In the genomic region with DNA sequence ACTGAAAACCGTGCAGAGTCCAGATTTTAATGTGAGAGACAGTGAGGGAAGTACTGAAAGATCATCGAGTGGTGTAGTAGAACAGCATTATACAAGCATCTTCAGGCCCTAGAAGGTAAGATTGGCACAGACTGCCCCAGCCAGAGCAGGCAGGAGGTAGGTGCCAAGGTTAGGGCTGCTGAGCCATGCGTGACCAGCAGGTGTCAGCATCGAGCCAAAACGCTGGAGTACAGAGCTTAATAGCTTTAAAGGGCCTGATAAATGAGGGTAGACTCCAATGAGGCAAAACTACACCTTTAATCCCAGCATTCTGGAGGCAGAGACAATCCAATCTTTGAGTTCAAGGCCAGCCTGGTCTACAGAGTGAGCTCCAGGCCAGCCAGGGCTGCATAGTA, we compare ENCODE assay signal across 7 mouse cellular contexts. TPM values are rescaled to one million over a fixed set of nuclear protein-coding genes. Genes with fewer than 3 reads are reported as not detected.
DNase-seq lines count a peak whose midpoint lies in the region; ATAC-seq and TF ChIP-seq lines count a peak whose summit lies in the region.

No protein-coding gene starts in this region.

- peaks cover 4% of the 10 kb centered on the region; the same call in 1 of the 2 replicates for H3K4me1 ChIP-seq in kidney, adult 2 months (ENCODE audit: control insufficient read depth, insufficient read depth, low read length)
- no peaks in the 10 kb centered on the region for H3K4me1 ChIP-seq in limb, embryonic 13.5 days
- H3K4me1 ChIP-seq in midbrain, embryonic 15.5 days, result no peaks in the 10 kb centered on the region

- no peaks in the 10 kb centered on the region for H3K9me3 ChIP-seq in limb, embryonic 13.5 days
- H3K9me3 ChIP-seq in midbrain, embryonic 15.5 days, result no peaks in the 10 kb centered on the region

- TF ChIP-seq POLR2A in kidney, adult 2 months (IDR thresholded peaks at IDR 0.05; ENCODE audit: low read depth, low read length), result no peak

- no peak overlapping the region for H3K4me2 ChIP-seq in limb, embryonic 13.5 days (replicated peaks)
- no peak overlapping the region for H3K4me2 ChIP-seq in midbrain, embryonic 15.5 days

- no peak overlapping the region for H3K9ac ChIP-seq in limb, embryonic 13.5 days
- no peak overlapping the region for H3K9ac ChIP-seq in midbrain, embryonic 15.5 days

- no peaks in the 10 kb centered on the region for H3K27me3 ChIP-seq in kidney, adult 2 months (replicated peaks; ENCODE audit: control insufficient read depth, insufficient read depth, low read length)
- H3K27me3 ChIP-seq in limb, embryonic 13.5 days, result no peaks in the 10 kb centered on the region
- H3K27me3 ChIP-seq in midbrain, embryonic 15.5 days (replicated peaks), result no peaks in the 10 kb centered on the region

- H3K36me3 ChIP-seq in kidney, adult 2 months (ENCODE audit: control insufficient read depth, insufficient read depth, low read length), result no peaks in the 10 kb centered on the region; the same call in 1 of the 2 replicates
- H3K36me3 ChIP-seq in limb, embryonic 13.5 days, result peaks cover 31% of the 10 kb centered on the region
- H3K36me3 ChIP-seq in midbrain, embryonic 15.5 days (replicated peaks), result peaks cover 5% of the 10 kb centered on the region; the same call in 1 of the 2 replicates

- TF ChIP-seq CTCF in kidney, adult 2 months (conservative IDR thresholded peaks at IDR 0.05; ENCODE audit: insufficient read depth, insufficient read length, low read depth, low read length), result peak; percentile 99; the same call in 1 of the 2 replicates

- ATAC-seq in limb, embryonic 13.5 days (ENCODE audit: low FRiP score, low read depth), result peak; percentile 63; the same call in 1 of the 2 replicates
- peak; percentile 75; the same call in 1 of the 2 replicates for ATAC-seq in midbrain, embryonic 15.5 days (replicated peaks)

- 7% methylated on average over 5 of the region's 5 CpGs for WGBS in kidney, adult 2 months
- 7% methylated on average over 5 of the region's 5 CpGs for WGBS in limb, embryonic 13.5 days
- 9% methylated on average over 5 of the region's 5 CpGs for WGBS in midbrain, embryonic 15.5 days

- H3K27ac ChIP-seq in kidney, adult 2 months (ENCODE audit: insufficient read depth, low read depth, low read length), result no peak overlapping the region
- no peak overlapping the region for H3K27ac ChIP-seq in limb, embryonic 13.5 days
- no peak overlapping the region for H3K27ac ChIP-seq in midbrain, embryonic 15.5 days

- no peak overlapping the region for H3K4me3 ChIP-seq in kidney, adult 2 months (ENCODE audit: insufficient read depth, low read depth, low read length)
- no peak overlapping the region for H3K4me3 ChIP-seq in limb, embryonic 13.5 days
- H3K4me3 ChIP-seq in midbrain, embryonic 15.5 days, result no peak overlapping the region

- DNase-seq in adrenal gland, adult 8-10 months, result peak; percentile 77
- peak; percentile 80 for DNase-seq in embryo, embryonic 11 days
- peak; percentile 58 to 82 for DNase-seq in gastrocnemius, postnatal 4 days (ENCODE audit: low spot score in 2 of 2)
- peak; percentile 94 for DNase-seq in kidney, adult 2 months
- DNase-seq in spleen, adult 18-20 months, result peak; percentile 75 to 91

RNA-seq across cellular contexts. Expression of a gene that starts 0.5 kb away (rescaled TPM):
- total RNA-seq in adrenal gland, adult 8-10 months (2022), result 1 to 10 TPM; 1.8 to 5.0 (median 3.2) TPM
- total RNA-seq in gastrocnemius, postnatal 4 days (2021), result 1 to 10 TPM; 2.8 to 3.7 TPM
- polyA plus RNA-seq in kidney, adult 2 months (2012; rRNA removed), result 4.1 and 6.8 TPM in 2 replicates
- 2.6 and 3.1 TPM in 2 replicates for polyA plus RNA-seq in limb, embryonic 13.5 days (2015; fragmentation: Nextera tagmentation; extraction: Ambion mirVana)
- polyA plus RNA-seq in midbrain, embryonic 15.5 days (2015; fragmentation: Nextera tagmentation; extraction: Ambion mirVana), result 3.0 and 3.6 TPM in 2 replicates

RNA-seq across cellular contexts. Expression of a gene that starts 8.7 kb away (rescaled TPM):
- total RNA-seq in adrenal gland, adult 8-10 months (2022), result 10 to 100 TPM in 3 of 4 experiments, 1 to 10 TPM in 1; 8.4 to 11.4 (median 10.4) TPM
- total RNA-seq in gastrocnemius, postnatal 4 days (2021), result 1 to 10 TPM; 6.8 to 7.0 TPM
- 10.2 and 11.3 TPM in 2 replicates for polyA plus RNA-seq in kidney, adult 2 months (2012; rRNA removed)
- polyA plus RNA-seq in limb, embryonic 13.5 days (2015; fragmentation: Nextera tagmentation; extraction: Ambion mirVana), result 19.1 and 19.6 TPM in 2 replicates
- 48.9 and 52.1 TPM in 2 replicates for polyA plus RNA-seq in midbrain, embryonic 15.5 days (2015; fragmentation: Nextera tagmentation; extraction: Ambion mirVana)

RNA-seq across cellular contexts. Expression of a gene that starts 8.8 kb away (rescaled TPM):
- total RNA-seq in adrenal gland, adult 8-10 months (2022), result 10 to 100 TPM; 30.8 to 58.2 (median 43.5) TPM
- 10 to 100 TPM; 48.8 to 51.2 TPM for total RNA-seq in gastrocnemius, postnatal 4 days (2021)
- polyA plus RNA-seq in kidney, adult 2 months (2012; rRNA removed), result 46.7 and 50.8 TPM in 2 replicates
- 82.4 and 84.4 TPM in 2 replicates for polyA plus RNA-seq in limb, embryonic 13.5 days (2015; fragmentation: Nextera tagmentation; extraction: Ambion mirVana)
- 89.8 and 90.0 TPM in 2 replicates for polyA plus RNA-seq in midbrain, embryonic 15.5 days (2015; fragmentation: Nextera tagmentation; extraction: Ambion mirVana)

RNA-seq across cellular contexts. Expression of a gene that starts 17.6 kb away (rescaled TPM):
- total RNA-seq in adrenal gland, adult 8-10 months (2022), result 10 to 100 TPM in 2 of 4 experiments, 1 to 10 TPM in 2; 4.0 to 13.1 (median 8.0) TPM
- 100 to 1,000 TPM; 112 to 123 TPM for total RNA-seq in gastrocnemius, postnatal 4 days (2021)
- polyA plus RNA-seq in kidney, adult 2 months (2012; rRNA removed), result 8.0 and 8.5 TPM in 2 replicates
- 11.1 and 11.7 TPM in 2 replicates for polyA plus RNA-seq in limb, embryonic 13.5 days (2015; fragmentation: Nextera tagmentation; extraction: Ambion mirVana)
- 33.1 and 42.6 TPM in 2 replicates for polyA plus RNA-seq in midbrain, embryonic 15.5 days (2015; fragmentation: Nextera tagmentation; extraction: Ambion mirVana)

RNA-seq across cellular contexts. Expression of a gene that starts 18.3 kb away (rescaled TPM):
- 1 to 10 TPM in 1 of 4 experiments, under 1 TPM in 1, not detected in 2; 0.56 to 1.5 TPM for total RNA-seq in adrenal gland, adult 8-10 months (2022)
- 100 to 1,000 TPM; 250 to 275 TPM for total RNA-seq in gastrocnemius, postnatal 4 days (2021)
- 0.19 and 3.1 TPM in 2 replicates for polyA plus RNA-seq in kidney, adult 2 months (2012; rRNA removed)
- polyA plus RNA-seq in limb, embryonic 13.5 days (2015; fragmentation: Nextera tagmentation; extraction: Ambion mirVana), result 1.9 and 2.5 TPM in 2 replicates
- 1.7 and 2.0 TPM in 2 replicates for polyA plus RNA-seq in midbrain, embryonic 15.5 days (2015; fragmentation: Nextera tagmentation; extraction: Ambion mirVana)
